Mouse (Mus musculus): ENCODE data around the gene C3ar1.

C3ar1 gene

DNA sequence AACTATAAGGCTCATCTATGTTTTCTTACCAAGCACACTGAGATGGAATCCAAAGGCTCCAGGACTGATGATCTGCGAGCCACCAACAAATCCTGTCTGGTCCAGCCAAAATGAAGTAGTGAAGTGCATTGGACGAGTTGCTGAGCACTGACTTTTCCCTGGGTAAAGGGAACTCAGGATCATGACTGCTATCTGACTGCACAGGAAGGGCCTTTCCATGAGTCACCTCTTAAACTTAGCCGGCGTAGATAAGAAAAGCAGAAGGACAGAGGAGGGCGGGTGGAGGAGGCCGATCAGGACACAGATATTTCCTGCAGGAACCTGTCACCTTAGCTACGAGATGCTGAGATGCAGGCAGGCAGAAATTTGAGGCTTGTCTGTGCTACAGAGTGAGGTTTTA lies at the start of gene C3ar1:
TSS of gene C3ar1 (minus strand) at position 207 of the 400 bp plus-strand sequence.
- DNase-seq = no peak

GRCm38 (mm10) chr6:122892442-122893049 lies 36.6 kb upstream of the C3ar1 start:
- DNase-seq = no peak

- DNase-seq = no peak
These were observed 33.6 kb upstream of the C3ar1 start for GRCm38 (mm10) chr6:122889599-122889998.

DNA sequence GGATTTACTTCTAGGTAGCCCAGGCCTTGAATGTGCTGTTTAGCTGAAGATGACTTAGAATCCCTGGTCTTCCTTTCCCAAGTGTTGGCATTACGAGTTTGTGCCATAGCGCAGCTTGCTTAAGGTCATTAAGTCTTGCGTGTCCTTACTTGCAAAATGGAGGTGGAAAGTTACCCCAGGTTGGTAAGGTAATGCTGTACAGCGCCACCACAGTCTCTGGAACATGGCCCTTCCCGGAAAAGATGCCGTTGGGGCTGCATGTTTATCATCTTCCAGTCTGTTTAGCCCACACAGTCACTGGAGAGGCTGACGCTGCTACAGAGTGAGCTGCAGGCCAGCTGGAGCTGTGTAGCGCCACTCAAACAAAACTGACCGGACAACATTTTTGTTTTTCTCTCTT lies 27.6 kb upstream of the C3ar1 start:
- no peak for DNase-seq

- DNase-seq = no peak
These were observed 25.3 kb upstream of the C3ar1 start for GRCm38 (mm10) chr6:122881287-122881686.

DNA sequence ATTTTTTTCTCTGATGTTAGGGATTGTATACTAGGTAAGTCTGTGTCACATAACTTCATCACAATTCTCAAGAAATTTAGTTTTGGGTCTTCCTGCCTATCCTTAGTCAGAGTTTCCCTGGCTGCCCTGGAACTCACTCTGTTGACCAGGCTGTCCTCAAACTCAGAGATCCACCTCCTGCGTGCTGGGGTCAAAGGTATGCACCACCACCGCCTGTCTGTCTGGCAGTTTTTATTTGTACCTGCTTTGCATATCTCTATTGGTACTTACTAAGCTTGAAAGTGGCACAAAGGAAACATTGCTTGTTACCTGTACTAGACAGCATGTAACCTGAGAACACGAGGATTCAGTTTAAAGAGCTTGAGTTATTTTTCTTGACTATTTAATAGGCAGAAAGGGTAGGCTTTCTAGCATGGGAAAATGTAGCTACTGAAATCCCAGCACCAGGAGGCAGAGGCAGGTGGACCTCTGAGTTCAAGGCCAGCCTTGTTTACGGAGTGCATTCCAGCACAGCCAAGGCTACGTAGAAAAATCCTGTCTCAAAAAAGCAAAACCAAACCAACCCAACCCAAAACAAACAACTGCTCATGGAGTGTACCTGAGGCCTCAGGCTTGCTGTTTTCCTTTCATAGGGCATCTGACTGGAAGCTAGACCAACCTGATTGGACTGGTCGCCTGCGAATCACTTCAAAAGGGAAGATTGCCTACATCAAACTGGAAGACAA lies 24.0 kb upstream of the C3ar1 start:
- DNase-seq = no peak

DNA sequence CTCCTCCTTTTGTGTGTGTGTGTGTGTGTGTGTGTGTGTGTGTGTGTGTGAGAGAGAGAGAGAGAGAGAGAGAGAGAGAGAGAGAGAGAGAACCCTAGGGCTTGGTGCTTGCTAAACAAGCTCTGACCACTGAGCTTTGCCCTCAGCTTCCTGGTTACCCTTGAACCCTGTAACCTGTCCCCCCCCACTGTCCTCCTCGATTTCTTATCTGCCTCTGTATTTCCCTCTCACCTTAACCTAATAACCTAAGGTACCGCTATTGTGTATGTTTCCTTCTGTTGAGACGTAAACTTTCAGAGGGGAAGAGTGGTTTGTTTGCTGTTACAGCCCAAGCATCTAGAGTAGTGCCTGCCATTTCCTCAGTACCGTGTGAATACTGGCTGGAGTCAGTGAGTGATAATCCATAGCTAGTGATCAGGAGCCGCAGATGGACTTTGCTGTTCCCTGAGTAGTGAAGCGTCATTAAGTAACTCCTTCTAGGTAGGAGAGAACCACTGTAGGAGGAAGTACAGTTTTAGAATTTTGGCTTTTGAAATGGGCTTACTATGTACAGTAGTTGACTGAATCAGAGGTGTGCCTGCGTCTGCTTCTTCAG lies 23.3 kb upstream of the C3ar1 start:
- no peak for DNase-seq

- DNase-seq = peak; percentile 31
These were observed 18.9 kb upstream of the C3ar1 start for GRCm38 (mm10) chr6:122874720-122875389.

- peak; percentile 97 for DNase-seq
These were observed 18.1 kb upstream of the C3ar1 start, which contains the start of gene Necap1 for GRCm38 (mm10) chr6:122873871-122874719. Gene Necap1, plus strand, starts transcription at chr6:122874474.

DNA sequence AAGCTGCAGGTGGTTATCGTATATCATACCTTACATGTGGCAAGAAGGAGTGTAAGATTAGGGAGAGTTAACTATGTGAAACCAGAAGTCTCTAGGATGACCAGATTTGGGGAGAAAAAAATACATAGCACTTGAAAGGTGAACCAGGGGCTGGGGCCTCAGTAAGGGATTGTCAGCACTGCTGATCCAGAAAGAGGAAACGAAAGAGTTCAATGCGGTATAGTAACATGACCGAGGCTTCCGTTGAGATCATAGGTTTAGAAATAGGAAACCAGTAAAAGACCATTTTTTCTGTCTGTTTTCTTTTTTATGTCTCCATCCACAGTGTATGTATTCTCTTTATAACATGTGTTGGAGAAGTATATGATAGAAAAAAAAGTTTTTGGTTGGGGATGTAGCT lies 16.8 kb upstream of the C3ar1 start:
- no peak for DNase-seq

DNA sequence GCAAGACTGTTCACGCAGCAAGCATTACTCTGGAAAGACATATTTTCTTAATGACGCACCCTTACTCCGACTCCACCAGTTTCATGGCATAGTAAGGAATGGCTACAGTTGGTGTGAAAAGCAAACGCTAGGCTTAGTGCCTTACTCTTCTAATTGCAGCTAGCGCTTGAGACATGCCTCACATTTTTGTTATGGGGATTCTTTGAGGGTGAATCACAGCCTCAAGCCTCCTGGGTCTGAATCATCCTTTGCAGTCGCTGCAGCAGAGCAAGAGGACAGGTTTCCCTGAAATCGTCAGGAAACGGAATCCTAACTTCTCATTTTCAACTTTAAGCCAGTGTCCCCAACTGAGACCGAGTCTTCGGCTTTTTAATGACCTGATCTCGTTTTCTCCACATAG lies 13.9 kb upstream of the C3ar1 start:
- no peak for DNase-seq

DNA sequence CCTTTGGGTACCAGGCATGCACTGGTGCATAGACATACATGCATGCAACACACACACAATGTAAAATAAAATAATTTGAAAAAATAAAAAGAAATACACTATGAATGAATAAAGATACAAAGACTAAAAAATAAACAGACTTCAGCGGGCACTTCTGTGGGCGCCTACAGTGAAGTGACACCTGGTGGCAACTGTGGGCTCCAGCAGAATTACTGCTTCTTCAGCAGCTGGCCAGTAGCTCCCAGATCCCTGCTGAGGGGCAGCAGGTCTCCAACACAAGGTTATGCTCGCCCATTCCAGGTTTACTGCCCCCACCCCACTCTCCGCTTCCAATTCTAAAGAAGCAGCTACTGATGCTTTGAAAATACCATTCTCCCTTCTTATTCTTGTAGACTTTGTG lies 12.0 kb upstream of the C3ar1 start:
- DNase-seq = no peak

DNA sequence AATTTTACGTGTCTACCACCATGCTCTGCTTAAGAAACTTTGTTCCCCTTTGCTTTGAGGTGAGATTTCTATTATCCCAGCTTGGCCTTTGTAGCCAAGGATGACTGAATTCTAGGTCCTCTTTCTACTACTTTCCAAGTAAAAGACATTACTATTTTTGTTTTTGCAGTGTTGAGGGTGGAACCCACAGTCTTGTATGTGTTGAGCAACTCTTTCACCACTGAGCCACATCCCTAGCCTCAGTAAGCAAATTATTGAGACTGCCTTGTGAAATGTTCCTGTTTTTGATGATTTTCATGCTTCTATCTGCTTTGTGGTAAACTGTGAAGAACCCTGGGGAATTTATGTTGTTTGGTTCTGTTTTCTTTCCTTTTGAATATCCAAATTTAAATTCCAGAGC lies 6.9 kb upstream of the C3ar1 start:
- no peak for DNase-seq

- no peak for DNase-seq
These were observed 6.5 kb upstream of the C3ar1 start for GRCm38 (mm10) chr6:122862434-122862833.

- DNase-seq = no peak
These were observed 1.4 kb downstream of the C3ar1 start for GRCm38 (mm10) chr6:122854552-122854951.

- no peak for DNase-seq
These were observed 3.3 kb downstream of the C3ar1 start for GRCm38 (mm10) chr6:122852696-122853095.

- DNase-seq = no peak
These were observed 12.2 kb downstream of the C3ar1 start for GRCm38 (mm10) chr6:122843759-122844158.

- DNase-seq = no peak
These were observed 18.4 kb downstream of the C3ar1 start for GRCm38 (mm10) chr6:122837539-122837938.

GRCm38 (mm10) chr6:122836974-122837373 lies 19.0 kb downstream of the C3ar1 start:
- no peak for DNase-seq

DNA sequence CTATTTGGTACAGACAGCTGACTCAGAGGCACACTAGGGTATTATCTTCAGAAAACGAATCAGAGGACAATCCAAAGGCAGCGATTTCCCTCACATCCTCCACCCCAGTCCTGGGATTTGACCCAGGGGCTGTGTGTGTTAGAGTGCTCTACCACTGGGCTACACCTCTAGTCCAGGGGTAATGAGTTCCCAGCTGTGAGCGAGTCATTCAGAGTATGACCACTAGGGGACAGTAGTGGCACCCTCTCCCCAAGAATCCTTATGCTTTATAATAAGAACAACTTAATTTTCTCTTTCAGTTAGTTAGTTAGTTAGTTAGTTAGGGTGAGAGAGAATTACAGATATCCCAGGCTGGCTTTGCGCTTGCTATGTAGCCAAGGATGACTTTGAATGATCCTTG lies 21.6 kb downstream of the C3ar1 start:
- no peak for DNase-seq

GRCm38 (mm10) chr6:122832880-122833279 lies 23.1 kb downstream of the C3ar1 start:
- no peak for DNase-seq

- DNase-seq = peak; percentile 39
These were observed 27.9 kb downstream of the C3ar1 start for GRCm38 (mm10) chr6:122828086-122828485.
